Mouse (Mus musculus) heart, embryonic 11.5 days (tissue): ENCODE data around the gene Mcpt9. TPM values are rescaled to one million over a fixed set of nuclear protein-coding genes. Genes with fewer than 3 reads are reported as not detected.
"Not testable (repeated sequence)": the region's sequence is repeated elsewhere in the genome, so short reads cannot be mapped to it uniquely, and the experiment has no call there.

Source experiments
- ATAC-seq: fragments of 200-750 bp; cut with Nextera tagmentation; replicated peaks from 2 replicates; pipeline ENCODE4 v1.8.0; 2017; ENCODE audit warnings: moderate library complexity; ENCODE audit not compliant: insufficient number of reproducible peaks, low FRiP score, low TSS enrichment
- H3K27ac ChIP-seq: fragments of 300-500 bp; sonication (generic); 2 replicates; pipeline ENCODE4 v1.5.1; 2014; ENCODE audit warnings: mild to moderate bottlenecking, low read depth, low read length
- H3K27me3 ChIP-seq: fragments of 300-500 bp; sonication (generic); 2 replicates; pipeline ENCODE4 v1.6.1; 2014; ENCODE audit warnings: mild to moderate bottlenecking, low read length, mixed read lengths; ENCODE audit not compliant: control insufficient read depth, insufficient read depth
- H3K36me3 ChIP-seq: fragments of 300-500 bp; sonication (generic); 2 replicates; pipeline ENCODE4 v1.6.1; 2014; ENCODE audit warnings: mild to moderate bottlenecking, low read length, moderate library complexity, mixed read lengths; ENCODE audit not compliant: control insufficient read depth, insufficient read depth
- H3K4me1 ChIP-seq: fragments of 300-500 bp; sonication (generic); 2 replicates; pipeline ENCODE4 v1.6.1; 2014; ENCODE audit warnings: low read length; ENCODE audit not compliant: control insufficient read depth, insufficient read depth
- H3K4me2 ChIP-seq: fragments of 300-500 bp; sonication (generic); 2 replicates; pipeline ENCODE4 v1.6.1; 2014; ENCODE audit warnings: mild to moderate bottlenecking, moderate library complexity
- H3K4me3 ChIP-seq: fragments of 300-500 bp; sonication (generic); 2 replicates; pipeline ENCODE4 v1.5.1; 2014; ENCODE audit warnings: low read depth, low read length
- H3K9ac ChIP-seq: fragments of 300-500 bp; sonication (generic); 2 replicates; pipeline ENCODE4 v1.6.1; 2014; ENCODE audit warnings: mild to moderate bottlenecking, low read depth, low read length, moderate library complexity
- H3K9me3 ChIP-seq: fragments of 300-500 bp; sonication (generic); replicated peaks from 2 replicates; pipeline ENCODE4 v1.6.1; 2016; ENCODE audit warnings: low read length; ENCODE audit not compliant: control insufficient read depth
- WGBS: fragments of 180-500 bp; shearing (Covaris S2); extraction: QIAGEN DNeasy Blood & Tissue Kit; methylation state at CpG from one replicate; pipeline ENCODE4 v1.1.7; 2014; ENCODE audit not compliant: insufficient replicate concordance; 5-methylcytosine and 5-hydroxymethylcytosine counted together
- polyA plus RNA-seq: library from polyadenylated mRNA; unstranded; fragments of >200 nt; fragmentation: Nextera tagmentation; extraction: Ambion mirVana; gene quantifications from 2 replicates; pipeline ENCODE4 v1.2.1, GENCODE M21; 2014

Mcpt9 gene
- not detected in 2 replicates for polyA plus RNA-seq

DNA sequence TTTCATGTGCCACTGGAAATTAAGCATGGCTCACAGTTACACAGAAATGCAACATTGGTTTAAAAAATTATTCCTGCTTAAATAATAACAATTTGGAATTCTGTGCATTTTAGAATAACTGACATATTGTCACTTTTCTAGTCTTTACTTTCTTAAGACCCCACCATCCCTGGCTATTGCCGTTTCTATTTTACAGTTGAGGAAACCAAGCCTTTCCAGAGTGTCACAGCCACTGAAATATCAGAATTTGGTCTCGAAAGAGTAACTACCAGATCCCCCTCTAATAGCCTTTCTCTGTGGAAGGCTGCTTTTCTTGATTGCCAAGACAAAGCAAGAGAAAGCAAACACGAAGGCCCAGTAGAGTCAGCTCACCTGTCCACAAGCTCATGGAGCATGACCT is at the start of gene Mcpt9:
Gene Mcpt9, minus strand, starts transcription at position 101 of the 400 bp plus-strand sequence.
- H3K27ac ChIP-seq, H3K27me3 ChIP-seq, H3K4me3 ChIP-seq, H3K36me3 ChIP-seq, H3K9me3 ChIP-seq, H3K4me2 ChIP-seq, H3K9ac ChIP-seq, H3K4me1 ChIP-seq, ATAC-seq: not testable (repeated sequence)
- 80% methylated on average over 3 of the region's 3 CpGs for WGBS

- H3K27me3 ChIP-seq, H3K4me3 ChIP-seq, H3K27ac ChIP-seq, ATAC-seq, H3K9me3 ChIP-seq, H3K4me2 ChIP-seq, H3K9ac ChIP-seq, H3K4me1 ChIP-seq, H3K36me3 ChIP-seq: not testable (repeated sequence)
- WGBS: 50% methylated on average over 3 of the region's 3 CpGs
Measured at GRCm38 (mm10) chr14:56062213-56062612, 31.9 kb upstream of the Mcpt9 start, which contains the start of gene Mcpt4. TSS of gene Mcpt4 (minus strand) at chr14:56062313.

DNA sequence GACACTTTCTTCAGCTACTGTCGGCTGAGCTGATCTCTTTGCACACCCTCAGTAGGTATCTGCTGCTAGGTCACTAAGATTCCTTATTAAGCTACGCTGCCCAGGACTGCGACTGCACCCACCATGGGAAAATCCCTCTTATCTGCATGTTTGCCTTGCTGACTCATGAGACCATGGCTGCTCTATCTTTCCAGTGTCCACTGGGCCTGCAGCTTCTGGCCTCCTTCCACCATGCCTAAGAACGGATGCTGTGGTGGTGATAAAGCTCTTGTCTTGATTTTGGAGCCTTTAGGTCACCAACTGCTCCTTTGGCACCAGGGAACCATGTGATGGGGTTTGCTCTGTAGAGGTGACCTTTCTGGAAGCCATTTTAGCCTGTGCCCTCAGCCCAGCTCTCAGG is 27.4 kb upstream of the Mcpt9 start:
- no peak overlapping the region for H3K27ac ChIP-seq
- H3K9ac ChIP-seq: no peak overlapping the region
- peaks cover 3% of the 10 kb centered on the region; the same call in 1 of the 2 replicates for H3K4me1 ChIP-seq
- H3K9me3 ChIP-seq: no peaks in the 10 kb centered on the region
- WGBS: 37% methylated on average over 4 of the region's 4 CpGs
- H3K4me2 ChIP-seq: no peak overlapping the region
- ATAC-seq: no peak
- H3K4me3 ChIP-seq: no peak overlapping the region
- H3K36me3 ChIP-seq: no peaks in the 10 kb centered on the region
- H3K27me3 ChIP-seq: no peaks in the 10 kb centered on the region

DNA sequence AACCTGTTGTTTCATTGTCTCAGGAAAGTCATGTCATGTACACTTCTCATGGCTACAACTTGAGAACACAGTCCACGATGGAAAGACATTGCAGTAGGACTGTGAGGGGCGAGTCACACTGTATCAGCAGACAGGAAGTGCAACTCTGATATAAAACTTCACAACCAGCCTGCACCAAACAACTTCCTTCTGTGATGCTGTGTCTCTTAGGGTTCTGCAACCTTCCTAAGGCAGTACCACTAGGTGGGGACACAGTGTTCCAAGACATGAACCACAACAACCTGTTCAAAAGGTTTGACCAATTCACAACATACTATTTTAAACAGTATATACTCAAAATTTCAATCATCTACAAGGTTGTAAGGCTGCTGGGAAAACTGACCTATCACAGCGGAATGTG is 25.1 kb upstream of the Mcpt9 start:
- Histone ChIP-seq H3K27ac (no peak overlapping the region; the same call in 1 of the 2 replicates), H3K9me3 (no peaks in the 10 kb centered on the region), H3K4me3 (no peak overlapping the region), H3K9ac (no peak overlapping the region), H3K36me3 (no peaks in the 10 kb centered on the region), H3K4me2 (no peak overlapping the region), H3K27me3 (no peaks in the 10 kb centered on the region), H3K4me1 (peaks cover 3% of the 10 kb centered on the region; the same call in 1 of the 2 replicates)
- no peak for ATAC-seq
- WGBS: 62% methylated on average over 3 of the region's 3 CpGs

DNA sequence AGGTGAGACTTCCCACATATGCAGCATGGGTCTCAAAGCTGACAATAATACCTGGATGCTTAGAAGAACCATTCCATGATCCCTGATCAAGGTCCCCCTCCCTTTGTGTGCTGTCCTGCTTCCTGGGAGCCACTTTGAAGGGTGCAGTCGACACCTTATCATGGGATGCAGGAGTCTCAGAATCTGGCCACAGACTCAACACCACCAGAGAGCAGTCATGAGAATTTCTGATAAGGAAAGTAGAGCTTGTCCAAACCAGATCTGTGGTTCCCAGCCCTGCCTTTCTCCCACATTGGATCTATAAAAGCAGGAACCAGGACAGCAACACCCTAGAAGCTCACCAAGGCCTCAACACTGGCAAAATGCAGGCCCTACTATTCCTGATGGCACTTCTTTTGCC is 11.5 kb upstream of the Mcpt9 start, which contains the start of gene Mcpt2:
Gene Mcpt2, plus strand, starts transcription at position 250 of the 400 bp plus-strand sequence.
- H3K27me3 ChIP-seq, H3K4me3 ChIP-seq, H3K9ac ChIP-seq, H3K36me3 ChIP-seq, H3K4me1 ChIP-seq, ATAC-seq, H3K9me3 ChIP-seq, H3K4me2 ChIP-seq, H3K27ac ChIP-seq: not testable (repeated sequence)
- 15% methylated on average over 1 of the region's 1 CpGs for WGBS

GRCm38 (mm10) chr14:56034433-56034832 is 4.1 kb upstream of the Mcpt9 start:
- Histone ChIP-seq H3K36me3 (no peaks in the 10 kb centered on the region), H3K27ac (no peak overlapping the region), H3K4me1 (no peaks in the 10 kb centered on the region), H3K9me3 (no peaks in the 10 kb centered on the region), H3K4me2 (no peak overlapping the region), H3K9ac (no peak overlapping the region), H3K27me3 (no peaks in the 10 kb centered on the region), H3K4me3 (no peak overlapping the region)
- whole genome bisulfite sequencing: 68% methylated on average over 2 of the region's 2 CpGs
- ATAC-seq: no peak

- H3K9ac ChIP-seq, H3K9me3 ChIP-seq, H3K4me3 ChIP-seq, ATAC-seq, H3K4me2 ChIP-seq, H3K27me3 ChIP-seq, H3K27ac ChIP-seq, H3K36me3 ChIP-seq, H3K4me1 ChIP-seq: not testable (repeated sequence)
- WGBS: 60% methylated on average over 3 of the region's 4 CpGs
Measured at GRCm38 (mm10) chr14:56021305-56021704, 9.0 kb downstream of the Mcpt9 start.

- no peak overlapping the region for H3K4me2 ChIP-seq
- no peak overlapping the region for H3K27ac ChIP-seq
- H3K4me1 ChIP-seq: no peaks in the 10 kb centered on the region
- no peak for ATAC-seq
- 55% methylated on average over 1 of the region's 1 CpGs for WGBS
- no peaks in the 10 kb centered on the region for H3K9me3 ChIP-seq
- H3K36me3 ChIP-seq: no peaks in the 10 kb centered on the region
- H3K9ac ChIP-seq: no peak overlapping the region
- H3K4me3 ChIP-seq: no peak overlapping the region
- H3K27me3 ChIP-seq: no peaks in the 10 kb centered on the region
Measured at GRCm38 (mm10) chr14:56019446-56019845, 10.8 kb downstream of the Mcpt9 start.

GRCm38 (mm10) chr14:56017671-56018070 is 12.6 kb downstream of the Mcpt9 start, which contains the start of gene Mcpt1:
TSS of gene Mcpt1 (plus strand) at chr14:56017971.
- WGBS: 56% methylated on average over 3 of the region's 3 CpGs
- H3K36me3 ChIP-seq, H3K27me3 ChIP-seq, H3K9ac ChIP-seq, H3K4me3 ChIP-seq, H3K27ac ChIP-seq, ATAC-seq, H3K4me2 ChIP-seq, H3K9me3 ChIP-seq, H3K4me1 ChIP-seq: not testable (repeated sequence)
